Mouse (Mus musculus) forebrain, postnatal 0 days (tissue): ENCODE data around the gene Osbpl9. TPM values are rescaled to one million over a fixed set of nuclear protein-coding genes. Genes with fewer than 3 reads are reported as not detected.

Experiments
- ATAC-seq: fragments of 200-750 bp; cut with Nextera tagmentation; 2 replicates; pipeline ENCODE4 v1.8.0; 2017; ENCODE audit warnings: mild to moderate bottlenecking, moderate library complexity
- DNase-seq: peaks from one replicate; pipeline ENCODE4 v3.0.0-alpha.2; 2015
- H3K27ac ChIP-seq: fragments of 300-500 bp; sonication (generic); 2 replicates; pipeline ENCODE4 v1.5.1; 2014; ENCODE audit warnings: low read depth, mild to moderate bottlenecking, antibody characterized with exemption, low read length, moderate library complexity, mixed read lengths
- H3K27me3 ChIP-seq: fragments of 300-500 bp; sonication (generic); 2 replicates; pipeline ENCODE4 v1.6.1; 2014; ENCODE audit warnings: mild to moderate bottlenecking, low read length, mixed read lengths; ENCODE audit not compliant: insufficient read depth
- H3K36me3 ChIP-seq: fragments of 300-500 bp; sonication (generic); 2 replicates; pipeline ENCODE4 v1.6.1; 2014; ENCODE audit warnings: mild to moderate bottlenecking, moderate library complexity; ENCODE audit not compliant: insufficient read depth
- H3K4me1 ChIP-seq: fragments of 300-500 bp; sonication (generic); 2 replicates; pipeline ENCODE4 v1.6.1; 2014; ENCODE audit warnings: antibody characterized with exemption; ENCODE audit not compliant: insufficient read depth
- H3K4me2 ChIP-seq: fragments of 300-500 bp; sonication (generic); 2 replicates; pipeline ENCODE4 v1.6.1; 2014; ENCODE audit warnings: low read depth, mild to moderate bottlenecking, moderate library complexity
- H3K4me3 ChIP-seq: fragments of 300-500 bp; sonication (generic); 2 replicates; pipeline ENCODE4 v1.5.1; 2014; ENCODE audit warnings: low read depth, low read length, mixed read lengths
- H3K9ac ChIP-seq: fragments of 300-500 bp; sonication (generic); 2 replicates; pipeline ENCODE4 v1.6.1; 2014; ENCODE audit warnings: mild to moderate bottlenecking
- H3K9me3 ChIP-seq: fragments of 300-500 bp; sonication (generic); 2 replicates; pipeline ENCODE4 v1.6.1; 2016; ENCODE audit warnings: low read length
- CTCF ChIP-seq: sonication (generic); IDR thresholded peaks from 2 replicates; pipeline ENCODE4 v1.5.1; 2016; ENCODE audit warnings: antibody characterized with exemption, control low read depth, low read depth
- WGBS: fragments of 180-500 bp; shearing (Covaris S2); extraction: QIAGEN DNeasy Blood & Tissue Kit; methylation state at CpG from one replicate; pipeline ENCODE4 v1.1.7; 2014; 5-methylcytosine and 5-hydroxymethylcytosine counted together
- polyA plus RNA-seq: library from polyadenylated mRNA; unstranded; fragments of >200 nt; fragmentation: Nextera tagmentation; extraction: Ambion mirVana; gene quantifications from 2 replicates; pipeline ENCODE4 v1.2.1, GENCODE M21; 2015
- total RNA-seq: library from RNA; depleted of rRNA; stranded (reverse); fragments of >200 nt; gene quantifications from 2 replicates; pipeline ENCODE4 v1.2.3, GENCODE M21; 2014

Gene Osbpl9
- total and polyA plus RNA-seq, 2 experiments from 2014 or later = 53.6 to 86.4 TPM

- H3K9ac ChIP-seq = no peak overlapping the region
- H3K36me3 ChIP-seq = no peaks in the 10 kb centered on the region
- H3K4me2 ChIP-seq = no peak overlapping the region
- no peak overlapping the region for H3K27ac ChIP-seq
- DNase-seq (no peak), ATAC-seq (no peak)
- H3K9me3 ChIP-seq = no peaks in the 10 kb centered on the region
- no peaks in the 10 kb centered on the region for H3K27me3 ChIP-seq
- H3K4me3 ChIP-seq = no peak overlapping the region
- no peaks in the 10 kb centered on the region for H3K4me1 ChIP-seq
- TF ChIP-seq CTCF = no peak
Measured at GRCm38 (mm10) chr4:109106594-109106993, 95.5 kb downstream of the Osbpl9 start.

GRCm38 (mm10) chr4:109106034-109106433 is 96.0 kb downstream of the Osbpl9 start:
- ATAC-seq = peak; percentile 48; the same call in 1 of the 2 replicates
- 51% methylated on average over 3 of the region's 3 CpGs for WGBS
- peak; percentile 20 for DNase-seq
- Histone ChIP-seq H3K4me2 (no peak overlapping the region), H3K27me3 (no peaks in the 10 kb centered on the region), H3K4me1 (no peaks in the 10 kb centered on the region), H3K36me3 (no peaks in the 10 kb centered on the region), H3K4me3 (no peak overlapping the region), H3K9ac (no peak overlapping the region), H3K27ac (no peak overlapping the region), H3K9me3 (no peaks in the 10 kb centered on the region)
- TF ChIP-seq CTCF = no peak

- no peak for TF ChIP-seq CTCF
- DNase-seq = no peak
Measured at GRCm38 (mm10) chr4:109105254-109105653, 96.8 kb downstream of the Osbpl9 start.

GRCm38 (mm10) chr4:109103145-109103883 is 98.8 kb downstream of the Osbpl9 start:
- no peaks in the 10 kb centered on the region; the same call in 1 of the 2 replicates for H3K36me3 ChIP-seq
- no peak for TF ChIP-seq CTCF
- no peaks in the 10 kb centered on the region for H3K27me3 ChIP-seq
- H3K4me2 ChIP-seq = no peak overlapping the region
- no peak overlapping the region for H3K9ac ChIP-seq
- ATAC-seq (no peak), DNase-seq (no peak)
- H3K4me1 ChIP-seq = no peaks in the 10 kb centered on the region
- H3K4me3 ChIP-seq = no peak overlapping the region
- WGBS = 84% methylated on average over 9 of the region's 9 CpGs
- H3K27ac ChIP-seq = no peak overlapping the region
- no peaks in the 10 kb centered on the region for H3K9me3 ChIP-seq

More at GRCm38 (mm10) chr4:109105254-109105653, 96.8 kb downstream of the Osbpl9 start:
- no peak overlapping the region for H3K4me3 ChIP-seq
- no peak for ATAC-seq
- no peaks in the 10 kb centered on the region for H3K27me3 ChIP-seq
- H3K4me1 ChIP-seq = no peaks in the 10 kb centered on the region
- H3K9me3 ChIP-seq = no peaks in the 10 kb centered on the region
- H3K36me3 ChIP-seq = no peaks in the 10 kb centered on the region; the same call in 1 of the 2 replicates
- H3K4me2 ChIP-seq = no peak overlapping the region
- no peak overlapping the region for H3K9ac ChIP-seq
- H3K27ac ChIP-seq = no peak overlapping the region

GRCm38 (mm10) chr4:109102574-109102973 is 99.5 kb downstream of the Osbpl9 start:
- no peak for ATAC-seq
- H3K4me1 ChIP-seq = no peaks in the 10 kb centered on the region
- WGBS = 84% methylated on average over 5 of the region's 5 CpGs
- DNase-seq = no peak
- H3K4me3 ChIP-seq = no peak overlapping the region
- H3K36me3 ChIP-seq = no peaks in the 10 kb centered on the region; the same call in 1 of the 2 replicates
- H3K9me3 ChIP-seq = no peaks in the 10 kb centered on the region
- no peaks in the 10 kb centered on the region for H3K27me3 ChIP-seq
- no peak for TF ChIP-seq CTCF
- no peak overlapping the region for H3K27ac ChIP-seq
- no peak overlapping the region for H3K9ac ChIP-seq
- no peak overlapping the region for H3K4me2 ChIP-seq

- H3K27me3 ChIP-seq = no peaks in the 10 kb centered on the region
- H3K9me3 ChIP-seq = no peaks in the 10 kb centered on the region
- no peaks in the 10 kb centered on the region; the same call in 1 of the 2 replicates for H3K4me1 ChIP-seq
- no peak overlapping the region for H3K4me2 ChIP-seq
- no peak overlapping the region for H3K9ac ChIP-seq
- WGBS = 94% methylated on average over 3 of the region's 3 CpGs
- H3K36me3 ChIP-seq = no peaks in the 10 kb centered on the region; the same call in 1 of the 2 replicates
- no peak overlapping the region for H3K27ac ChIP-seq
- H3K4me3 ChIP-seq = no peak overlapping the region
- no peak for ATAC-seq
- DNase-seq = no peak
- no peak for TF ChIP-seq CTCF
Measured at GRCm38 (mm10) chr4:109098861-109099260, 103.2 kb downstream of the Osbpl9 start.

GRCm38 (mm10) chr4:109094269-109094668 is 107.8 kb downstream of the Osbpl9 start:
- H3K9me3 ChIP-seq = no peaks in the 10 kb centered on the region
- no peaks in the 10 kb centered on the region for H3K36me3 ChIP-seq
- no peak overlapping the region for H3K27ac ChIP-seq
- no peak for ATAC-seq
- WGBS = 80% methylated on average over 2 of the region's 2 CpGs
- no peaks in the 10 kb centered on the region; the same call in 1 of the 2 replicates for H3K4me1 ChIP-seq
- no peak overlapping the region for H3K4me2 ChIP-seq
- DNase-seq = no peak
- no peak overlapping the region for H3K9ac ChIP-seq
- no peak for TF ChIP-seq CTCF
- H3K4me3 ChIP-seq = no peak overlapping the region
- no peaks in the 10 kb centered on the region for H3K27me3 ChIP-seq
